Mouse (Mus musculus): ENCODE measurements at regions not wholly inside any gene's neighbourhood (a gene's known extent, or its start where the extent isn't known, plus 50 kb on each side); places are given as distances from the start of the nearest gene placed in this dataset.

- TF ChIP-seq CTCF (IDR thresholded peaks at IDR 0.05; ENCODE audit: low read depth, low read length) (no peak), POLR2A (IDR thresholded peaks at IDR 0.05; ENCODE audit: borderline replicate concordance, low read depth, low read length) (no peak)
Observed at GRCm38 (mm10) chr2:128257262-128257661, 131.4 kb downstream of the Bcl2l11 start.

Data from bone marrow macrophage, adult 2 months (primary cell).